Mouse (Mus musculus) CH12.LX (cell line): ENCODE results near the gene Smyd3. TPM values are rescaled to one million over a fixed set of nuclear protein-coding genes. Genes with fewer than 3 reads are reported as not detected.

Experiments
- DNase-seq: peaks from one replicate; pipeline ENCODE4 v3.0.0-alpha.2; 2013; ENCODE audit errors: extremely low read depth
- H3K27ac ChIP-seq: 2 replicates; pipeline ENCODE4 v1.5.1; 2012; ENCODE audit warnings: low read depth, mild to moderate bottlenecking, control low read depth, moderate library complexity; ENCODE audit not compliant: insufficient read depth
- H3K27me3 ChIP-seq: replicated peaks from 2 replicates; pipeline ENCODE3; 2012; ENCODE audit warnings: inconsistent platforms
- H3K36me3 ChIP-seq, 2 experiments: replicated peaks in 1 of 2; 2 replicates each; pipeline versions ENCODE3 to v1.6.1; 2012; ENCODE audit warnings: inconsistent platforms in 1 of 2, low read length in 1 of 2, mild to moderate bottlenecking in 1 of 2, mixed read lengths in 1 of 2, moderate library complexity in 1 of 2; ENCODE audit not compliant: control insufficient read depth in 1 of 2, insufficient read depth in 1 of 2
- H3K4me1 ChIP-seq, 2 experiments: 2 replicates each; pipeline ENCODE4 v1.6.1; 2012; ENCODE audit warnings: inconsistent platforms in 1 of 2, moderate library complexity in 1 of 2; ENCODE audit not compliant: insufficient read depth in 2 of 2, control insufficient read depth in 1 of 2
- H3K4me2 ChIP-seq: 2 replicates; pipeline ENCODE4 v1.6.1; 2012; ENCODE audit warnings: low read depth, mild to moderate bottlenecking, control low read depth; ENCODE audit not compliant: poor library complexity, insufficient read depth, severe bottlenecking
- H3K4me3 ChIP-seq, 3 experiments: fragments of 150-350 bp in 1 of 3; sonication (generic) in 1 of 3; replicated peaks in 1 of 3; 2 replicates each; pipeline versions ENCODE3 to v1.5.1; 2011 to 2012; ENCODE audit warnings: low read depth in 2 of 3, low read length in 2 of 3, mild to moderate bottlenecking in 2 of 3, moderate library complexity in 2 of 3, control low read depth in 1 of 3, improper control_type of control experiment in 1 of 3, inconsistent platforms in 1 of 3, mixed read lengths in 1 of 3; ENCODE audit not compliant: poor library complexity in 1 of 3
- H3K79me2 ChIP-seq: replicated peaks from 2 replicates; pipeline ENCODE4 v1.6.1; 2012; ENCODE audit warnings: mild to moderate bottlenecking, moderate library complexity; ENCODE audit not compliant: control insufficient read depth, poor library complexity, insufficient read depth, severe bottlenecking; ENCODE audit errors: extremely low read depth
- H3K9ac ChIP-seq: 2 replicates; pipeline ENCODE4 v1.6.1; 2012; ENCODE audit warnings: low read depth, mild to moderate bottlenecking, control low read depth, moderate library complexity; ENCODE audit not compliant: insufficient read depth
- H3K9me3 ChIP-seq: replicated peaks from 2 replicates; pipeline ENCODE3; 2012; ENCODE audit warnings: low read length, inconsistent platforms, mixed read lengths
- BHLHE40 ChIP-seq: IDR thresholded peaks from 2 replicates; pipeline ENCODE4 v1.6.1; 2011; ENCODE audit warnings: mild to moderate bottlenecking, low read depth, low read length, improper control_type of control experiment
- CHD1 ChIP-seq: IDR thresholded peaks from 2 replicates; pipeline ENCODE4 v1.6.1; 2012; ENCODE audit warnings: low read depth, low read length, improper control_type of control experiment, inconsistent platforms
- CTCF ChIP-seq, 2 experiments: IDR thresholded peaks in 1 of 2; conservative IDR thresholded peaks in 1 of 2; 2 replicates each; pipeline ENCODE4 v1.5.1; 2011 to 2012; ENCODE audit warnings: low read depth in 2 of 2, low read length in 2 of 2, improper control_type of control experiment in 1 of 2, inconsistent platforms in 1 of 2, mild to moderate bottlenecking in 1 of 2, moderate library complexity in 1 of 2
- ELF1 ChIP-seq: IDR thresholded peaks from 2 replicates; pipeline ENCODE4 v1.6.1; 2014; ENCODE audit warnings: low read depth, mild to moderate bottlenecking, inconsistent platforms, low read length, improper control_type of control experiment
- GABPA ChIP-seq: IDR thresholded peaks from 2 replicates; pipeline ENCODE4 v1.6.1; 2012; ENCODE audit warnings: low read depth, low read length, improper control_type of control experiment, inconsistent platforms; ENCODE audit not compliant: insufficient replicate concordance
- HCFC1 ChIP-seq: IDR thresholded peaks from 2 replicates; pipeline ENCODE4 v1.6.1; 2012; ENCODE audit warnings: low read depth, mild to moderate bottlenecking, inconsistent platforms, low read length, improper control_type of control experiment
- IRF4 ChIP-seq: IDR thresholded peaks from 2 replicates; pipeline ENCODE4 v1.6.1; 2014; ENCODE audit warnings: low read depth, mild to moderate bottlenecking, inconsistent platforms, low read length, improper control_type of control experiment
- JUND ChIP-seq: conservative IDR thresholded peaks from 2 replicates; pipeline ENCODE4 v1.6.1; 2011; ENCODE audit warnings: low read depth, low read length, improper control_type of control experiment
- KAT2A ChIP-seq: IDR thresholded peaks from 2 replicates; pipeline ENCODE4 v1.6.1; 2012; ENCODE audit warnings: low read length, improper control_type of control experiment, inconsistent platforms; ENCODE audit not compliant: insufficient replicate concordance
- MAX ChIP-seq: IDR thresholded peaks from 2 replicates; pipeline ENCODE4 v1.6.1; 2011; ENCODE audit warnings: low read length, improper control_type of control experiment
- MEF2A ChIP-seq: IDR thresholded peaks from 2 replicates; pipeline ENCODE4 v1.6.1; 2014; ENCODE audit warnings: low read depth, mild to moderate bottlenecking, inconsistent platforms, low read length, improper control_type of control experiment, borderline replicate concordance
- MXI1 ChIP-seq: IDR thresholded peaks from 2 replicates; pipeline ENCODE4 v1.6.1; 2011; ENCODE audit warnings: mild to moderate bottlenecking, low read depth, low read length, improper control_type of control experiment
- MYC ChIP-seq: IDR thresholded peaks from 2 replicates; pipeline ENCODE4 v1.6.1; 2011; ENCODE audit warnings: low read depth, mild to moderate bottlenecking, improper control_type of control experiment, low read length
- NELFE ChIP-seq: IDR thresholded peaks from 2 replicates; pipeline ENCODE4 v1.6.1; 2011; ENCODE audit warnings: low read depth, low read length, improper control_type of control experiment
- NRF1 ChIP-seq: IDR thresholded peaks from 2 replicates; pipeline ENCODE4 v1.6.1; 2014; ENCODE audit warnings: low read depth, mild to moderate bottlenecking, inconsistent platforms, low read length, improper control_type of control experiment, moderate library complexity
- PAX5 ChIP-seq: IDR thresholded peaks from 2 replicates; pipeline ENCODE4 v1.6.1; 2012; ENCODE audit warnings: low read length, inconsistent platforms, mixed read lengths
- POLR2A ChIP-seq: IDR thresholded peaks from 2 replicates; pipeline ENCODE4 v1.6.1; 2011; ENCODE audit warnings: low read depth, mild to moderate bottlenecking, improper control_type of control experiment, low read length
- RAD21 ChIP-seq: IDR thresholded peaks from 2 replicates; pipeline ENCODE4 v1.6.1; 2011; ENCODE audit warnings: low read depth, mild to moderate bottlenecking, low read length, improper control_type of control experiment, moderate library complexity
- RCOR1 ChIP-seq: conservative IDR thresholded peaks from 2 replicates; pipeline ENCODE4 v1.6.1; 2012; ENCODE audit warnings: low read depth, mild to moderate bottlenecking, inconsistent platforms, low read length, improper control_type of control experiment
- SIN3A ChIP-seq: IDR thresholded peaks from 2 replicates; pipeline ENCODE4 v1.6.1; 2012; ENCODE audit warnings: low read length, improper control_type of control experiment, inconsistent platforms
- SMC3 ChIP-seq: IDR thresholded peaks from 2 replicates; pipeline ENCODE4 v1.6.1; 2011; ENCODE audit warnings: low read depth, low read length, improper control_type of control experiment
- TCF12 ChIP-seq: IDR thresholded peaks from 2 replicates; pipeline ENCODE4 v1.6.1; 2014; ENCODE audit warnings: low read depth, mild to moderate bottlenecking, inconsistent platforms, low read length, improper control_type of control experiment
- UBTF ChIP-seq: IDR thresholded peaks from 2 replicates; pipeline ENCODE4 v1.6.1; 2012; ENCODE audit warnings: low read depth, mild to moderate bottlenecking, inconsistent platforms, low read length, improper control_type of control experiment, moderate library complexity
- USF2 ChIP-seq: conservative IDR thresholded peaks from 2 replicates; pipeline ENCODE4 v1.6.1; 2011; ENCODE audit warnings: low read depth, low read length, improper control_type of control experiment
- ZC3H11A ChIP-seq: IDR thresholded peaks from 2 replicates; pipeline ENCODE4 v1.6.1; 2012; ENCODE audit warnings: low read depth, mild to moderate bottlenecking, inconsistent platforms, low read length, improper control_type of control experiment
- ZKSCAN1 ChIP-seq: IDR thresholded peaks from 2 replicates; pipeline ENCODE4 v1.6.1; 2012; ENCODE audit warnings: low read depth, inconsistent platforms, low read length, improper control_type of control experiment, borderline replicate concordance
- ZNF384 ChIP-seq: IDR thresholded peaks from 2 replicates; pipeline ENCODE4 v1.6.1; 2012; ENCODE audit warnings: low read depth, low read length, improper control_type of control experiment, inconsistent platforms
- dilution Hi-C: fragments of 300-500 bp; cut with MboI; formaldehyde crosslinking; loops from 2 replicates; pipeline ENCODE4 v1.14.3; 2020; ENCODE audit warnings: low sequenced_read_pairs; ENCODE audit not compliant: extremely low pct_unique_long_range_greater_than_20kb, extremely low pct_ligation_motif_present
- in situ Hi-C: fragments of 300-500 bp; cut with MboI; formaldehyde crosslinking; loops from 3 replicates; pipeline ENCODE4 v1.14.3; 2019; ENCODE audit warnings: low sequenced_read_pairs, low pct_ligation_motif_present, low pct_unique_long_range_greater_than_20kb, mixed read lengths
- polyA plus RNA-seq: library from polyadenylated mRNA; unstranded; fragments of >175 nt; gene quantifications from 2 replicates; pipeline ENCODE4 v1.2.1, GENCODE M21; 2012; ENCODE audit warnings: low read depth; ENCODE audit not compliant: insufficient read length
- total RNA-seq, 2 experiments: library from RNA; depleted of rRNA; stranded (reverse); fragments of 300-350 nt in 1 of 2; fragments of >200 nt in 1 of 2; gene quantifications; 2 replicates each; pipeline ENCODE4 v1.2.3; 2012 to 2014

Gene Smyd3
- total and polyA plus RNA-seq, 3 experiments = 11.4 to 12.5 (median 11.8) TPM

DNA sequence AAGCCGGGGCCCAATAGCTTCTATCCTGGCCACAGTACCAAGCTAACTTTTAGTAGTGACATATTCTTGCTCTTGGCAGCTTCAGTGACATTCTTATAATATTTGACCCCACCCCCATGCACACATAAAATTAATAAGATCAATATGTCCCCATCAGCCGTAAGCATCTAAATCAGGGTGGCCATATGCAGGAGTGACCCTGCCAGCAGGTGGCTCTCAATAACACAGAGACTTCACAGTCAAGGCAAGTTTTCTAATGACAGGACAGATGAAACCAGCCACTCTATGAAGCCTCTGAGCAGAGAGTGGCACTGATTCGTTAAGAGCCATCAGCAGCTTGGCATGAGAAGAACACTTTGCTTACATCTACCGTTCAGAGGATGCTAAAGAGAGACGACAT, 204.2 kb downstream of the Smyd3 start:
- in situ Hi-C loops (no loop called here), dilution Hi-C loops (no loop called here)
- Histone ChIP-seq H3K9me3 (no peaks in the 10 kb centered on the region), H3K27ac (no peak overlapping the region), H3K36me3 (peaks cover 0 to 2% of the 10 kb centered on the region in 2 experiments), H3K9ac (no peak overlapping the region), H3K4me3 (no peak overlapping the region), H3K4me1 (no peaks in the 10 kb centered on the region; a peak in 1 of 4 replicates), H3K79me2 (no peaks in the 10 kb centered on the region), H3K4me2 (no peak overlapping the region), H3K27me3 (no peaks in the 10 kb centered on the region)
- TF ChIP-seq IRF4 (no peak), UBTF (no peak), RCOR1 (no peak), ZNF384 (0 out of 2 replicates have a peak, but pooled peaks have one; percentile 7), CTCF (conservative IDR thresholded peaks at IDR 0.05 in 1 of 2, IDR thresholded peaks at IDR 0.05 in 1 of 2; ENCODE audit: low read depth in 2 of 2, low read length in 2 of 2) (peak in 1 of 2 experiments; percentile 42; a peak in 2 of 4 replicates), SIN3A (no peak), CHD1 (no peak), ELF1 (no peak), ZC3H11A (no peak), MXI1 (no peak), MYC (no peak), TCF12 (no peak), MAX (no peak), JUND (no peak), NRF1 (no peak), GABPA (no peak), KAT2A (no peak), BHLHE40 (no peak), NELFE (no peak), POLR2A (no peak), ZKSCAN1 (no peak), RAD21 (peak; percentile 20), MEF2A (no peak), HCFC1 (no peak), USF2 (no peak), PAX5 (no peak), SMC3 (peak; percentile 48)
- no peak for DNase-seq
